Mouse (Mus musculus) retina, embryonic 14.5 days (tissue): Measurements from ENCODE around the gene Wdr82.
A peak's percentile ranks its signal among the peaks of the same experiment; 100 is the strongest.

ENCODE experiments used
- DNase-seq: peaks from one replicate; pipeline ENCODE4 v3.0.0-alpha.2; 2015; ENCODE audit warnings: low spot score

Wdr82 gene

GRCm38 (mm10) chr9:106226151-106226682 is 55.5 kb downstream of the Wdr82 start:
- DNase-seq: peak; percentile 60

GRCm38 (mm10) chr9:106227790-106228429 is 57.2 kb downstream of the Wdr82 start:
- no peak for DNase-seq

- no peak for DNase-seq
Observed at GRCm38 (mm10) chr9:106230051-106230733, 59.5 kb downstream of the Wdr82 start.

- peak; percentile 41 for DNase-seq
Observed at GRCm38 (mm10) chr9:106230734-106231106, 60.0 kb downstream of the Wdr82 start.

GRCm38 (mm10) chr9:106231220-106231619 is 60.5 kb downstream of the Wdr82 start:
- DNase-seq: no peak

GRCm38 (mm10) chr9:106231816-106232215 is 61.1 kb downstream of the Wdr82 start:
- DNase-seq: no peak

- no peak for DNase-seq
Observed at GRCm38 (mm10) chr9:106232956-106233355, 62.2 kb downstream of the Wdr82 start.

- no peak for DNase-seq
Observed at GRCm38 (mm10) chr9:106233953-106234352, 63.2 kb downstream of the Wdr82 start.

- DNase-seq: no peak
Observed at GRCm38 (mm10) chr9:106235194-106235830, 64.6 kb downstream of the Wdr82 start.

GRCm38 (mm10) chr9:106236156-106236817 is 65.6 kb downstream of the Wdr82 start:
- no peak for DNase-seq

GRCm38 (mm10) chr9:106236818-106237211 is 66.1 kb downstream of the Wdr82 start:
- DNase-seq: no peak

GRCm38 (mm10) chr9:106237401-106237800 is 66.7 kb downstream of the Wdr82 start:
- no peak for DNase-seq

- DNase-seq: no peak
Observed at GRCm38 (mm10) chr9:106237878-106238277, 67.2 kb downstream of the Wdr82 start.
